Mouse (Mus musculus) heart, postnatal 0 days (tissue): Measurements from ENCODE around the gene Sorcs2. TPM values are rescaled to one million over a fixed set of nuclear protein-coding genes. Genes with fewer than 3 reads are reported as not detected.

Source experiments
- ATAC-seq: fragments of 200-750 bp; cut with Nextera tagmentation; 2 replicates; pipeline ENCODE4 v1.8.0; 2017; ENCODE audit warnings: low read depth, moderate number of reproducible peaks, moderate library complexity; ENCODE audit not compliant: insufficient read depth
- DNase-seq: peaks from one replicate; pipeline ENCODE4 v3.0.0-alpha.2; 2016; ENCODE audit warnings: low spot score
- H3K27ac ChIP-seq: fragments of 300-500 bp; sonication (generic); 2 replicates; pipeline ENCODE4 v1.5.1; 2014; ENCODE audit warnings: low read depth, mild to moderate bottlenecking
- H3K27me3 ChIP-seq: fragments of 300-500 bp; sonication (generic); 2 replicates; pipeline ENCODE4 v1.6.1; 2014; ENCODE audit warnings: low read length, mixed read lengths; ENCODE audit not compliant: control insufficient read depth, insufficient read depth
- H3K36me3 ChIP-seq: fragments of 300-500 bp; sonication (generic); replicated peaks from 2 replicates; pipeline ENCODE4 v1.6.1; 2014; ENCODE audit warnings: low read length, mixed read lengths; ENCODE audit not compliant: control insufficient read depth, insufficient read depth
- H3K4me1 ChIP-seq: fragments of 300-500 bp; sonication (generic); 2 replicates; pipeline ENCODE4 v1.6.1; 2014; ENCODE audit warnings: antibody characterized with exemption; ENCODE audit not compliant: control insufficient read depth, insufficient read depth
- H3K4me2 ChIP-seq: fragments of 300-500 bp; sonication (generic); 2 replicates; pipeline ENCODE4 v1.6.1; 2014; ENCODE audit warnings: low read depth, mild to moderate bottlenecking, low read length, moderate library complexity
- H3K4me3 ChIP-seq: fragments of 300-500 bp; sonication (generic); 2 replicates; pipeline ENCODE4 v1.5.1; 2014; ENCODE audit warnings: low read depth, low read length
- H3K9ac ChIP-seq: fragments of 300-500 bp; sonication (generic); replicated peaks from 2 replicates; pipeline ENCODE4 v1.6.1; 2014; ENCODE audit warnings: low read depth, low read length, mixed read lengths
- H3K9me3 ChIP-seq: fragments of 300-500 bp; sonication (generic); replicated peaks from 2 replicates; pipeline ENCODE4 v1.6.1; 2016; ENCODE audit warnings: low read length; ENCODE audit not compliant: control insufficient read depth
- CTCF ChIP-seq: IDR thresholded peaks from 2 replicates; pipeline ENCODE4 v1.5.1; 2016; ENCODE audit warnings: antibody characterized with exemption, control low read depth, low read depth
- EP300 ChIP-seq: IDR thresholded peaks from 2 replicates; pipeline ENCODE4 v1.6.1; 2016; ENCODE audit warnings: antibody characterized with exemption, low read depth
- WGBS: fragments of 180-500 bp; shearing (Covaris S2); extraction: QIAGEN DNeasy Blood & Tissue Kit; methylation state at CpG from one replicate; pipeline ENCODE4 v1.1.7; 2014; 5-methylcytosine and 5-hydroxymethylcytosine counted together
- polyA plus RNA-seq: library from polyadenylated mRNA; unstranded; fragments of >200 nt; fragmentation: Nextera tagmentation; extraction: Ambion mirVana; gene quantifications from 2 replicates; pipeline ENCODE4 v1.2.1, GENCODE M21; 2015
- total RNA-seq: library from RNA; depleted of rRNA; stranded (reverse); fragments of >200 nt; gene quantifications from 2 replicates; pipeline ENCODE4 v1.2.3, GENCODE M21; 2014; ENCODE audit warnings: low replicate concordance

The Sorcs2 gene
- total and polyA plus RNA-seq, 2 experiments from 2014 or later = 3.7 to 32.6 TPM

GRCm38 (mm10) chr5:36367181-36367610 is 30.7 kb downstream of the Sorcs2 start:
- peaks cover 49% of the 10 kb centered on the region for H3K4me1 ChIP-seq
- no peak overlapping the region for H3K4me3 ChIP-seq
- H3K27ac ChIP-seq = peak overlapping the region; percentile 91
- no peaks in the 10 kb centered on the region for H3K9me3 ChIP-seq
- ATAC-seq (peak; percentile 88), DNase-seq (peak; percentile 89)
- 19% methylated on average over 3 of the region's 3 CpGs for WGBS
- H3K9ac ChIP-seq = no peak overlapping the region; the same call in 1 of the 2 replicates
- TF ChIP-seq EP300 (no peak), CTCF (no peak)
- H3K27me3 ChIP-seq = no peaks in the 10 kb centered on the region
- H3K36me3 ChIP-seq = no peaks in the 10 kb centered on the region
- H3K4me2 ChIP-seq = peak overlapping the region; percentile 44; the same call in 1 of the 2 replicates

GRCm38 (mm10) chr5:36361749-36362148 is 36.2 kb downstream of the Sorcs2 start:
- H3K4me1 ChIP-seq = peaks cover 60% of the 10 kb centered on the region
- H3K27ac ChIP-seq = peak overlapping the region; percentile 72
- ATAC-seq = peak; percentile 11; the same call in 1 of the 2 replicates
- H3K4me2 ChIP-seq = no peak overlapping the region
- no peak overlapping the region for H3K9ac ChIP-seq
- no peaks in the 10 kb centered on the region for H3K9me3 ChIP-seq
- H3K27me3 ChIP-seq = no peaks in the 10 kb centered on the region
- no peaks in the 10 kb centered on the region for H3K36me3 ChIP-seq
- 42% methylated on average over 7 of the region's 7 CpGs for WGBS
- TF ChIP-seq CTCF = no peak
- no peak for TF ChIP-seq EP300
- no peak overlapping the region for H3K4me3 ChIP-seq
- no peak for DNase-seq

GRCm38 (mm10) chr5:36360343-36360742 is 37.6 kb downstream of the Sorcs2 start:
- Histone ChIP-seq H3K4me3 (no peak overlapping the region), H3K36me3 (no peaks in the 10 kb centered on the region), H3K9me3 (no peaks in the 10 kb centered on the region), H3K4me2 (no peak overlapping the region), H3K9ac (no peak overlapping the region), H3K27ac (no peak overlapping the region), H3K27me3 (no peaks in the 10 kb centered on the region), H3K4me1 (peaks cover 59% of the 10 kb centered on the region)
- DNase-seq (no peak), ATAC-seq (no peak)
- 93% methylated on average over 7 of the region's 7 CpGs for WGBS
- TF ChIP-seq CTCF (no peak), EP300 (no peak)

- Histone ChIP-seq H3K27ac (no peak overlapping the region), H3K9me3 (no peaks in the 10 kb centered on the region), H3K4me3 (no peak overlapping the region), H3K4me1 (peaks cover 60% of the 10 kb centered on the region), H3K9ac (no peak overlapping the region), H3K4me2 (no peak overlapping the region), H3K36me3 (no peaks in the 10 kb centered on the region), H3K27me3 (no peaks in the 10 kb centered on the region)
- no peak for DNase-seq
- WGBS = 58% methylated on average over 5 of the region's 5 CpGs
- TF ChIP-seq EP300 (no peak), CTCF (no peak)
- ATAC-seq = no peak
Measured at GRCm38 (mm10) chr5:36359535-36360243, 38.2 kb downstream of the Sorcs2 start.

GRCm38 (mm10) chr5:36358161-36358560 is 39.8 kb downstream of the Sorcs2 start:
- no peak for ATAC-seq
- Histone ChIP-seq H3K9me3 (no peaks in the 10 kb centered on the region), H3K4me1 (peaks cover 68% of the 10 kb centered on the region), H3K27me3 (no peaks in the 10 kb centered on the region), H3K4me2 (no peak overlapping the region), H3K27ac (peak overlapping the region; percentile 26; the same call in 1 of the 2 replicates), H3K36me3 (no peaks in the 10 kb centered on the region), H3K9ac (no peak overlapping the region), H3K4me3 (no peak overlapping the region)
- DNase-seq = no peak
- no peak for TF ChIP-seq EP300
- TF ChIP-seq CTCF = no peak
- WGBS = 31% methylated on average over 4 of the region's 4 CpGs

GRCm38 (mm10) chr5:36356659-36357058 is 41.3 kb downstream of the Sorcs2 start:
- WGBS = 73% methylated on average over 4 of the region's 4 CpGs
- H3K9me3 ChIP-seq = no peaks in the 10 kb centered on the region
- H3K27me3 ChIP-seq = no peaks in the 10 kb centered on the region
- H3K27ac ChIP-seq = no peak overlapping the region
- no peak overlapping the region for H3K4me3 ChIP-seq
- H3K4me2 ChIP-seq = no peak overlapping the region
- H3K9ac ChIP-seq = no peak overlapping the region
- H3K36me3 ChIP-seq = no peaks in the 10 kb centered on the region
- ATAC-seq = no peak
- peaks cover 57% of the 10 kb centered on the region for H3K4me1 ChIP-seq
- DNase-seq = no peak
- TF ChIP-seq CTCF (no peak), EP300 (no peak)
